Mouse (Mus musculus) cerebellum, adult 2 months (tissue): ENCODE data around the gene Rpp21.

Experiments used
- CTCF ChIP-seq: fragments of 200-500 bp; IDR thresholded peaks from 2 replicates; pipeline ENCODE4 v1.5.1; 2011; ENCODE audit warnings: low read depth, mild to moderate bottlenecking, control low read depth, low read length, moderate library complexity, borderline replicate concordance; ENCODE audit not compliant: insufficient read depth
- POLR2A ChIP-seq: fragments of 200-500 bp; IDR thresholded peaks from 2 replicates; pipeline ENCODE4 v1.6.1; 2011; ENCODE audit warnings: low read length, control low read depth, borderline replicate concordance; ENCODE audit not compliant: insufficient read depth

GRCm38 (mm10) chr17:36253087-36253600, 4.7 kb downstream of the Rpp21 start:
- TF ChIP-seq POLR2A (no peak), CTCF (no peak)
